Mouse (Mus musculus): ENCODE results near the gene Srp54b. TPM values are rescaled to one million over a fixed set of nuclear protein-coding genes. Genes with fewer than 3 reads are reported as not detected.
A peak's percentile ranks its signal among the peaks of the same experiment; 100 is the strongest.
"Not testable (repeated sequence)": the region's sequence is repeated elsewhere in the genome, so short reads cannot be mapped to it uniquely, and the experiment has no call there.

The Srp54b gene
- 59.2 and 62.1 TPM in 2 replicates for polyA plus RNA-seq (2014; fragmentation: Nextera tagmentation; extraction: Ambion mirVana)

- not testable (repeated sequence) for H3K4me3 ChIP-seq (ENCODE audit: low read depth, low read length); H3K27me3 ChIP-seq (ENCODE audit: control insufficient read depth, insufficient read depth, low read length); DNase-seq (ENCODE audit: low spot score); H3K9me3 ChIP-seq (replicated peaks; ENCODE audit: control insufficient read depth, low read length); H3K4me2 ChIP-seq (ENCODE audit: low read depth, low read length); H3K4me1 ChIP-seq (ENCODE audit: control insufficient read depth, insufficient read depth, low read length); H3K36me3 ChIP-seq (replicated peaks; ENCODE audit: control insufficient read depth, insufficient read depth, low read depth, low read length); H3K27ac ChIP-seq (replicated peaks; ENCODE audit: low read depth, low read length); H3K9ac ChIP-seq (replicated peaks; ENCODE audit: low read length)
- no CpG with 5 or more reads among the region's 57 CpGs for WGBS
- ATAC-seq (replicated peaks; ENCODE audit: insufficient number of reproducible peaks, low FRiP score, low TSS enrichment, low read depth) = peak; percentile 97
These were observed at the start of gene Srp54b for GRCm38 (mm10) chr12:55154559-55155448. TSS of gene Srp54b (plus strand) at chr12:55155104.

- ATAC-seq (replicated peaks; ENCODE audit: insufficient number of reproducible peaks, low FRiP score, low TSS enrichment, low read depth); H3K9ac ChIP-seq (replicated peaks; ENCODE audit: low read length); H3K27ac ChIP-seq (replicated peaks; ENCODE audit: low read depth, low read length); H3K4me3 ChIP-seq (ENCODE audit: low read depth, low read length); H3K36me3 ChIP-seq (replicated peaks; ENCODE audit: control insufficient read depth, insufficient read depth, low read depth, low read length); H3K27me3 ChIP-seq (ENCODE audit: control insufficient read depth, insufficient read depth, low read length); DNase-seq (ENCODE audit: low spot score); H3K4me1 ChIP-seq (ENCODE audit: control insufficient read depth, insufficient read depth, low read length); H3K9me3 ChIP-seq (replicated peaks; ENCODE audit: control insufficient read depth, low read length); H3K4me2 ChIP-seq (ENCODE audit: low read depth, low read length): not testable (repeated sequence)
- no CpG with 5 or more reads among the region's 7 CpGs for WGBS
These were observed 42.3 kb upstream of the Srp54b start for GRCm38 (mm10) chr12:55112616-55113015.

GRCm38 (mm10) chr12:55124242-55124641 is 30.7 kb upstream of the Srp54b start, which contains the start of gene Fam177a:
TSS of gene Fam177a (plus strand) at chr12:55124469.
- not testable (repeated sequence) for H3K27me3 ChIP-seq (ENCODE audit: control insufficient read depth, insufficient read depth, low read length); H3K4me2 ChIP-seq (ENCODE audit: low read depth, low read length)
- peak; percentile 94 for ATAC-seq (replicated peaks; ENCODE audit: insufficient number of reproducible peaks, low FRiP score, low TSS enrichment, low read depth)

GRCm38 (mm10) chr12:55124731-55125130 is 30.2 kb upstream of the Srp54b start:
- not testable (repeated sequence) for H3K27ac ChIP-seq (replicated peaks; ENCODE audit: low read depth, low read length); H3K36me3 ChIP-seq (replicated peaks; ENCODE audit: control insufficient read depth, insufficient read depth, low read depth, low read length); H3K4me2 ChIP-seq (ENCODE audit: low read depth, low read length); H3K9ac ChIP-seq (replicated peaks; ENCODE audit: low read length); DNase-seq (ENCODE audit: low spot score); H3K4me1 ChIP-seq (ENCODE audit: control insufficient read depth, insufficient read depth, low read length); H3K4me3 ChIP-seq (ENCODE audit: low read depth, low read length); H3K27me3 ChIP-seq (ENCODE audit: control insufficient read depth, insufficient read depth, low read length); H3K9me3 ChIP-seq (replicated peaks; ENCODE audit: control insufficient read depth, low read length)
- peak; percentile 39 for ATAC-seq (replicated peaks; ENCODE audit: insufficient number of reproducible peaks, low FRiP score, low TSS enrichment, low read depth)
- WGBS = no CpG with 5 or more reads among the region's 18 CpGs

More at GRCm38 (mm10) chr12:55124242-55124641, 30.7 kb upstream of the Srp54b start, which contains the start of gene Fam177a:
- not testable (repeated sequence) for H3K4me3 ChIP-seq (ENCODE audit: low read depth, low read length); DNase-seq (ENCODE audit: low spot score); H3K4me1 ChIP-seq (ENCODE audit: control insufficient read depth, insufficient read depth, low read length); H3K27ac ChIP-seq (replicated peaks; ENCODE audit: low read depth, low read length); H3K36me3 ChIP-seq (replicated peaks; ENCODE audit: control insufficient read depth, insufficient read depth, low read depth, low read length); H3K9me3 ChIP-seq (replicated peaks; ENCODE audit: control insufficient read depth, low read length); H3K9ac ChIP-seq (replicated peaks; ENCODE audit: low read length)
- WGBS = no CpG with 5 or more reads among the region's 40 CpGs

- WGBS = no CpG with 5 or more reads among the region's 6 CpGs
- not testable (repeated sequence) for ATAC-seq (replicated peaks; ENCODE audit: insufficient number of reproducible peaks, low FRiP score, low TSS enrichment, low read depth); H3K4me2 ChIP-seq (ENCODE audit: low read depth, low read length); H3K4me1 ChIP-seq (ENCODE audit: control insufficient read depth, insufficient read depth, low read length); H3K27ac ChIP-seq (replicated peaks; ENCODE audit: low read depth, low read length); H3K4me3 ChIP-seq (ENCODE audit: low read depth, low read length); H3K9me3 ChIP-seq (replicated peaks; ENCODE audit: control insufficient read depth, low read length); H3K36me3 ChIP-seq (replicated peaks; ENCODE audit: control insufficient read depth, insufficient read depth, low read depth, low read length); DNase-seq (ENCODE audit: low spot score); H3K9ac ChIP-seq (replicated peaks; ENCODE audit: low read length); H3K27me3 ChIP-seq (ENCODE audit: control insufficient read depth, insufficient read depth, low read length)
These were observed 19.4 kb upstream of the Srp54b start for GRCm38 (mm10) chr12:55135540-55135939.

- not testable (repeated sequence) for H3K4me2 ChIP-seq (ENCODE audit: low read depth, low read length); H3K9me3 ChIP-seq (replicated peaks; ENCODE audit: control insufficient read depth, low read length); H3K4me3 ChIP-seq (ENCODE audit: low read depth, low read length); H3K36me3 ChIP-seq (replicated peaks; ENCODE audit: control insufficient read depth, insufficient read depth, low read depth, low read length); H3K4me1 ChIP-seq (ENCODE audit: control insufficient read depth, insufficient read depth, low read length); H3K9ac ChIP-seq (replicated peaks; ENCODE audit: low read length); DNase-seq (ENCODE audit: low spot score); H3K27ac ChIP-seq (replicated peaks; ENCODE audit: low read depth, low read length); H3K27me3 ChIP-seq (ENCODE audit: control insufficient read depth, insufficient read depth, low read length); ATAC-seq (replicated peaks; ENCODE audit: insufficient number of reproducible peaks, low FRiP score, low TSS enrichment, low read depth)
- no CpG with 5 or more reads among the region's 6 CpGs for WGBS
These were observed 17.0 kb upstream of the Srp54b start for GRCm38 (mm10) chr12:55137859-55138258.

GRCm38 (mm10) chr12:55155449-55155783 is 512 bp downstream of the Srp54b start:
- not testable (repeated sequence) for DNase-seq (ENCODE audit: low spot score); H3K9me3 ChIP-seq (replicated peaks; ENCODE audit: control insufficient read depth, low read length); H3K36me3 ChIP-seq (replicated peaks; ENCODE audit: control insufficient read depth, insufficient read depth, low read depth, low read length); H3K4me2 ChIP-seq (ENCODE audit: low read depth, low read length); H3K4me3 ChIP-seq (ENCODE audit: low read depth, low read length); H3K9ac ChIP-seq (replicated peaks; ENCODE audit: low read length); ATAC-seq (replicated peaks; ENCODE audit: insufficient number of reproducible peaks, low FRiP score, low TSS enrichment, low read depth); H3K4me1 ChIP-seq (ENCODE audit: control insufficient read depth, insufficient read depth, low read length); H3K27me3 ChIP-seq (ENCODE audit: control insufficient read depth, insufficient read depth, low read length); H3K27ac ChIP-seq (replicated peaks; ENCODE audit: low read depth, low read length)
- WGBS = 0% methylated on average over 9 of the region's 24 CpGs

- not testable (repeated sequence) for H3K27ac ChIP-seq (replicated peaks; ENCODE audit: low read depth, low read length); H3K4me1 ChIP-seq (ENCODE audit: control insufficient read depth, insufficient read depth, low read length); H3K4me3 ChIP-seq (ENCODE audit: low read depth, low read length); H3K9me3 ChIP-seq (replicated peaks; ENCODE audit: control insufficient read depth, low read length); ATAC-seq (replicated peaks; ENCODE audit: insufficient number of reproducible peaks, low FRiP score, low TSS enrichment, low read depth); H3K9ac ChIP-seq (replicated peaks; ENCODE audit: low read length); H3K27me3 ChIP-seq (ENCODE audit: control insufficient read depth, insufficient read depth, low read length); DNase-seq (ENCODE audit: low spot score); H3K4me2 ChIP-seq (ENCODE audit: low read depth, low read length); H3K36me3 ChIP-seq (replicated peaks; ENCODE audit: control insufficient read depth, insufficient read depth, low read depth, low read length)
- no CpG with 5 or more reads among the region's 7 CpGs for WGBS
These were observed 12.2 kb downstream of the Srp54b start for GRCm38 (mm10) chr12:55167034-55167557.

Data from embryonic facial prominence, embryonic 11.5 days (tissue).